Mouse (Mus musculus): Measurements from ENCODE around the gene Wbp11.

Gene Wbp11

GRCm38 (mm10) chr6:136835352-136835751 lies 7.3 kb upstream of the Wbp11 start, which contains the start of gene Smco3:
Smco3 (minus strand) TSS chr6:136835452.
- DNase-seq: no peak

- no peak for DNase-seq
These were observed 3.7 kb upstream of the Wbp11 start for GRCm38 (mm10) chr6:136831712-136832111.

- no peak for DNase-seq
These were observed 648 bp upstream of the Wbp11 start for GRCm38 (mm10) chr6:136828681-136829080.

GRCm38 (mm10) chr6:136827516-136827880 lies 535 bp downstream of the Wbp11 start, which contains the start of gene BC049715:
BC049715 (plus strand) TSS chr6:136827626.
- DNase-seq: peak; percentile 45 to 47

GRCm38 (mm10) chr6:136827116-136827515 lies 917 bp downstream of the Wbp11 start:
- no peak for DNase-seq

GRCm38 (mm10) chr6:136824987-136825386 lies 3.0 kb downstream of the Wbp11 start:
- DNase-seq: no peak

- DNase-seq: no peak
These were observed 6.9 kb downstream of the Wbp11 start for GRCm38 (mm10) chr6:136821086-136821485.

GRCm38 (mm10) chr6:136820381-136820780 lies 7.7 kb downstream of the Wbp11 start:
- no peak for DNase-seq

GRCm38 (mm10) chr6:136817549-136817948 lies 10.5 kb downstream of the Wbp11 start:
- DNase-seq: no peak

GRCm38 (mm10) chr6:136816826-136817225 lies 11.2 kb downstream of the Wbp11 start:
- DNase-seq: no peak

GRCm38 (mm10) chr6:136815381-136815780 lies 12.7 kb downstream of the Wbp11 start:
- no peak for DNase-seq

GRCm38 (mm10) chr6:136813117-136813516 lies 14.9 kb downstream of the Wbp11 start:
- DNase-seq: no peak

GRCm38 (mm10) chr6:136811196-136811595 lies 16.8 kb downstream of the Wbp11 start:
- DNase-seq: peak; percentile 62 to 76

- DNase-seq: no peak
These were observed 18.4 kb downstream of the Wbp11 start for GRCm38 (mm10) chr6:136809673-136810072.

GRCm38 (mm10) chr6:136809077-136809476 lies 19.0 kb downstream of the Wbp11 start:
- DNase-seq: peak; percentile 45 to 47

GRCm38 (mm10) chr6:136808631-136809046 lies 19.4 kb downstream of the Wbp11 start:
- DNase-seq: peak in 1 of 2 experiments; percentile 41

- peak; percentile 98 for DNase-seq
These were observed 20.0 kb downstream of the Wbp11 start, which contains the start of gene H2afj for GRCm38 (mm10) chr6:136808014-136808417. H2afj (plus strand) TSS chr6:136808244.

- DNase-seq: no peak
These were observed 20.5 kb downstream of the Wbp11 start for GRCm38 (mm10) chr6:136807395-136808013.

GRCm38 (mm10) chr6:136806819-136807218 lies 21.2 kb downstream of the Wbp11 start:
- no peak for DNase-seq

GRCm38 (mm10) chr6:136805409-136805775 lies 22.6 kb downstream of the Wbp11 start:
- DNase-seq: no peak

GRCm38 (mm10) chr6:136804705-136805408 lies 23.2 kb downstream of the Wbp11 start:
- no peak for DNase-seq

GRCm38 (mm10) chr6:136803739-136804633 lies 24.0 kb downstream of the Wbp11 start, which contains the start of gene Hist4h4:
Hist4h4 (minus strand) TSS chr6:136804415.
- DNase-seq: peak; percentile 94 to 96

- no peak for DNase-seq
These were observed 24.8 kb downstream of the Wbp11 start for GRCm38 (mm10) chr6:136803093-136803738.

All from kidney, adult 8-10 months (tissue).